9 mouse cellular contexts compared by ENCODE assay signal in genomic region chr9:120619709-120620408, GRCm38 (mm10). TPM values are rescaled to one million over a fixed set of nuclear protein-coding genes. Genes with fewer than 3 reads are reported as not detected.
DNase-seq lines count a peak whose midpoint lies in the region; ATAC-seq and TF ChIP-seq lines count a peak whose summit lies in the region.
"Had no signal": no experiment of that assay in that cellular context is flagged by ENCODE, and none has a peak within 500 bp of the region (broad histone marks: within the 10 kb centered on the region; RNA-seq: fewer than 3 reads in every experiment).

No protein-coding gene starts in this region.

- peak overlapping the region; percentile 48 for H3K4me2 ChIP-seq in liver, embryonic 12.5 days
- H3K4me2 ChIP-seq in liver, postnatal 0 days (ENCODE audit: low read depth, low read length) = no peak overlapping the region
- H3K4me2 ChIP-seq in intestine, embryonic 15.5 days (replicated peaks) = peak overlapping the region; percentile 53
- H3K4me2 ChIP-seq in midbrain, embryonic 12.5 days (replicated peaks) = peak overlapping the region; percentile 46

- no peak for DNase-seq in liver, postnatal 0 days
- DNase-seq in embryo, embryonic 10.5 days (ENCODE audit: low spot score) = peak; percentile 85
- no peak for DNase-seq in natural killer cell, adult 2 months (ENCODE audit: low spot score in 2 of 2)
- DNase-seq in spleen, adult 18-20 months = no peak

- no peaks in the 10 kb centered on the region for H3K36me3 ChIP-seq in liver, embryonic 12.5 days
- no peaks in the 10 kb centered on the region for H3K36me3 ChIP-seq in liver, postnatal 0 days (replicated peaks; ENCODE audit: insufficient read depth, low read length)
- H3K36me3 ChIP-seq in intestine, embryonic 15.5 days = no peaks in the 10 kb centered on the region
- H3K36me3 ChIP-seq in midbrain, embryonic 12.5 days = no peaks in the 10 kb centered on the region

- WGBS in liver, embryonic 12.5 days (ENCODE audit: insufficient replicate concordance) = 15% methylated on average over 26 of the region's 26 CpGs
- 22% methylated on average over 26 of the region's 26 CpGs for WGBS in liver, postnatal 0 days (ENCODE audit: insufficient replicate concordance)
- WGBS in intestine, embryonic 15.5 days = 14% methylated on average over 26 of the region's 26 CpGs
- 3% methylated on average over 26 of the region's 26 CpGs for WGBS in midbrain, embryonic 12.5 days

- H3K9me3 ChIP-seq in liver, embryonic 12.5 days (replicated peaks) = no peaks in the 10 kb centered on the region
- H3K9me3 ChIP-seq in liver, postnatal 0 days (ENCODE audit: low read length) = no peaks in the 10 kb centered on the region
- no peaks in the 10 kb centered on the region for H3K9me3 ChIP-seq in intestine, embryonic 15.5 days
- peaks cover 19% of the 10 kb centered on the region for H3K9me3 ChIP-seq in midbrain, embryonic 12.5 days

- TF ChIP-seq CTCF in liver, postnatal 0 days (IDR thresholded peaks at IDR 0.05; ENCODE audit: low read depth) = no peak

- no peak overlapping the region for H3K27ac ChIP-seq in liver, embryonic 12.5 days
- no peak overlapping the region for H3K27ac ChIP-seq in liver, postnatal 0 days (ENCODE audit: low read depth)
- H3K27ac ChIP-seq in intestine, embryonic 15.5 days = no peak overlapping the region
- H3K27ac ChIP-seq in midbrain, embryonic 12.5 days (replicated peaks) = peak overlapping the region; percentile 93
- H3K27ac ChIP-seq: liver, embryonic 14.5 days had no signal

- no peak for ATAC-seq in liver, embryonic 12.5 days
- ATAC-seq in liver, postnatal 0 days = no peak
- ATAC-seq in intestine, embryonic 15.5 days = 0 out of 2 replicates have a peak, but pooled peaks have one; percentile 36
- peak; percentile 96 for ATAC-seq in midbrain, embryonic 12.5 days (ENCODE audit: low FRiP score, low read depth)
- no peak for ATAC-seq in erythroblast, adult 5-6 weeks (replicated peaks; ENCODE audit: low FRiP score, poor library complexity, severe bottlenecking)

- no peak overlapping the region for H3K4me3 ChIP-seq in liver, embryonic 12.5 days
- H3K4me3 ChIP-seq in liver, postnatal 0 days (ENCODE audit: low read depth, low read length) = no peak overlapping the region
- H3K4me3 ChIP-seq in intestine, embryonic 15.5 days (replicated peaks) = 0 out of 2 replicates have a peak overlapping the region, but pooled peaks have one; percentile 2
- H3K4me3 ChIP-seq in midbrain, embryonic 12.5 days = peak overlapping the region; percentile 20

- peaks cover 24% of the 10 kb centered on the region for H3K27me3 ChIP-seq in liver, embryonic 12.5 days (replicated peaks)
- peaks cover 6% of the 10 kb centered on the region; the same call in 1 of the 2 replicates for H3K27me3 ChIP-seq in liver, postnatal 0 days (ENCODE audit: insufficient read depth, low read length)
- H3K27me3 ChIP-seq in intestine, embryonic 15.5 days (replicated peaks) = no peaks in the 10 kb centered on the region
- no peaks in the 10 kb centered on the region for H3K27me3 ChIP-seq in midbrain, embryonic 12.5 days

- H3K9ac ChIP-seq in liver, embryonic 12.5 days = no peak overlapping the region
- H3K9ac ChIP-seq in liver, postnatal 0 days (replicated peaks) = no peak overlapping the region
- H3K9ac ChIP-seq in intestine, embryonic 15.5 days = no peak overlapping the region
- H3K9ac ChIP-seq in midbrain, embryonic 12.5 days (replicated peaks) = peak overlapping the region; percentile 4; the same call in 1 of the 2 replicates
- H3K9ac ChIP-seq: liver, embryonic 14.5 days had no signal

- no peak for TF ChIP-seq EP300 in liver, postnatal 0 days (IDR thresholded peaks at IDR 0.05; ENCODE audit: low read depth)

- H3K4me1 ChIP-seq in liver, embryonic 12.5 days = no peaks in the 10 kb centered on the region
- no peaks in the 10 kb centered on the region for H3K4me1 ChIP-seq in liver, postnatal 0 days (ENCODE audit: insufficient read depth)
- H3K4me1 ChIP-seq in intestine, embryonic 15.5 days (replicated peaks) = peaks cover 8% of the 10 kb centered on the region
- H3K4me1 ChIP-seq in midbrain, embryonic 12.5 days = peaks cover 34% of the 10 kb centered on the region

RNA-seq across cellular contexts. Expression of gene Rpl14, which starts 48.6 kb away (rescaled TPM):
- polyA plus RNA-seq in liver, embryonic 12.5 days (2016; fragmentation: Nextera tagmentation; extraction: Ambion mirVana) = 722 and 731 TPM in 2 replicates
- polyA plus RNA-seq in liver, postnatal 0 days (2015; fragmentation: Nextera tagmentation; extraction: Ambion mirVana) = 422 and 441 TPM in 2 replicates
- 818 and 905 TPM in 2 replicates for polyA plus RNA-seq in intestine, embryonic 15.5 days (2015; fragmentation: Nextera tagmentation; extraction: Ambion mirVana)
- polyA plus RNA-seq in midbrain, embryonic 12.5 days (2016; fragmentation: Nextera tagmentation; extraction: Ambion mirVana) = 583 and 600 TPM in 2 replicates
- total RNA-seq in erythroblast, adult 5-6 weeks (2015; ENCODE audit: low replicate concordance) = 365 and 373 TPM in 2 replicates
- 312 and 351 TPM in 2 replicates for total RNA-seq in erythroblast, adult 5-6 weeks (2017; ENCODE audit: low replicate concordance)

Comparison
In these comparisons a context has a peak if more than half of its experiments do, and no peak if none do; other contexts are left out.
1. ATAC-seq: peak in intestine, embryonic 15.5 days (single experiment) and midbrain, embryonic 12.5 days (single experiment); none in liver, embryonic 12.5 days (single experiment), liver, postnatal 0 days (single experiment) and erythroblast, adult 5-6 weeks (single experiment).
2. H3K4me3 ChIP-seq: peak in intestine, embryonic 15.5 days (single experiment) and midbrain, embryonic 12.5 days (single experiment); none in liver, embryonic 12.5 days (single experiment) and liver, postnatal 0 days (single experiment).